Mouse (Mus musculus): ENCODE results near the gene Tars. TPM values are rescaled to one million over a fixed set of nuclear protein-coding genes. Genes with fewer than 3 reads are reported as not detected.

Tars gene
- polyA plus RNA-seq, 1 experiment, result 4.8 TPM

GRCm38 (mm10) chr15:11382585-11382984 lies 16.9 kb downstream of the Tars start:
- Histone ChIP-seq H3K27me3 (ENCODE audit: control insufficient read depth, insufficient read depth, low read length) (no peaks in the 10 kb centered on the region), H3K4me3 (ENCODE audit: control insufficient read depth, low read depth, low read length) (no peak overlapping the region), H3K36me3 (ENCODE audit: control insufficient read depth, insufficient read depth, low read length) (peaks cover 4% of the 10 kb centered on the region; the same call in 1 of the 2 replicates), H3K27ac (ENCODE audit: control insufficient read depth, insufficient read depth, low read depth, low read length) (no peak overlapping the region), H3K4me1 (ENCODE audit: control insufficient read depth, insufficient read depth, low read length) (no peaks in the 10 kb centered on the region)
- TF ChIP-seq POLR2A (IDR thresholded peaks at IDR 0.05; ENCODE audit: control insufficient read depth, low read depth, low read length) (no peak), CTCF (IDR thresholded peaks at IDR 0.05; ENCODE audit: control insufficient read depth, insufficient read depth, insufficient replicate concordance, low read depth, low read length) (no peak)

GRCm38 (mm10) chr15:11380616-11381015 lies 18.8 kb downstream of the Tars start:
- Histone ChIP-seq H3K4me1 (ENCODE audit: control insufficient read depth, insufficient read depth, low read length) (no peaks in the 10 kb centered on the region), H3K27ac (ENCODE audit: control insufficient read depth, insufficient read depth, low read depth, low read length) (no peak overlapping the region), H3K36me3 (ENCODE audit: control insufficient read depth, insufficient read depth, low read length) (peaks cover 4% of the 10 kb centered on the region; the same call in 1 of the 2 replicates), H3K4me3 (ENCODE audit: control insufficient read depth, low read depth, low read length) (no peak overlapping the region), H3K27me3 (ENCODE audit: control insufficient read depth, insufficient read depth, low read length) (no peaks in the 10 kb centered on the region)
- TF ChIP-seq CTCF (IDR thresholded peaks at IDR 0.05; ENCODE audit: control insufficient read depth, insufficient read depth, insufficient replicate concordance, low read depth, low read length), result no peak
- TF ChIP-seq POLR2A (IDR thresholded peaks at IDR 0.05; ENCODE audit: control insufficient read depth, low read depth, low read length), result no peak

- Histone ChIP-seq H3K27ac (ENCODE audit: control insufficient read depth, insufficient read depth, low read depth, low read length) (no peak overlapping the region), H3K4me3 (ENCODE audit: control insufficient read depth, low read depth, low read length) (no peak overlapping the region), H3K27me3 (ENCODE audit: control insufficient read depth, insufficient read depth, low read length) (no peaks in the 10 kb centered on the region), H3K36me3 (ENCODE audit: control insufficient read depth, insufficient read depth, low read length) (peaks cover 4% of the 10 kb centered on the region; the same call in 1 of the 2 replicates), H3K4me1 (ENCODE audit: control insufficient read depth, insufficient read depth, low read length) (no peaks in the 10 kb centered on the region)
- TF ChIP-seq CTCF (IDR thresholded peaks at IDR 0.05; ENCODE audit: control insufficient read depth, insufficient read depth, insufficient replicate concordance, low read depth, low read length), result no peak
Observed at GRCm38 (mm10) chr15:11380087-11380530, 19.4 kb downstream of the Tars start.

- Histone ChIP-seq H3K27ac (ENCODE audit: control insufficient read depth, insufficient read depth, low read depth, low read length) (no peak overlapping the region), H3K4me1 (ENCODE audit: control insufficient read depth, insufficient read depth, low read length) (no peaks in the 10 kb centered on the region), H3K36me3 (ENCODE audit: control insufficient read depth, insufficient read depth, low read length) (peaks cover 4% of the 10 kb centered on the region; the same call in 1 of the 2 replicates), H3K4me3 (ENCODE audit: control insufficient read depth, low read depth, low read length) (no peak overlapping the region), H3K27me3 (ENCODE audit: control insufficient read depth, insufficient read depth, low read length) (no peaks in the 10 kb centered on the region)
- no peak for TF ChIP-seq CTCF (IDR thresholded peaks at IDR 0.05; ENCODE audit: control insufficient read depth, insufficient read depth, insufficient replicate concordance, low read depth, low read length)
- TF ChIP-seq POLR2A (IDR thresholded peaks at IDR 0.05; ENCODE audit: control insufficient read depth, low read depth, low read length), result no peak
Observed at GRCm38 (mm10) chr15:11379431-11380086, 19.9 kb downstream of the Tars start.

GRCm38 (mm10) chr15:11370477-11371085 lies 28.9 kb downstream of the Tars start:
- Histone ChIP-seq H3K4me1 (ENCODE audit: control insufficient read depth, insufficient read depth, low read length) (no peaks in the 10 kb centered on the region), H3K27ac (ENCODE audit: control insufficient read depth, insufficient read depth, low read depth, low read length) (no peak overlapping the region), H3K4me3 (ENCODE audit: control insufficient read depth, low read depth, low read length) (no peak overlapping the region), H3K27me3 (ENCODE audit: control insufficient read depth, insufficient read depth, low read length) (no peaks in the 10 kb centered on the region), H3K36me3 (ENCODE audit: control insufficient read depth, insufficient read depth, low read length) (no peaks in the 10 kb centered on the region)
- no peak for TF ChIP-seq POLR2A (IDR thresholded peaks at IDR 0.05; ENCODE audit: control insufficient read depth, low read depth, low read length)
- no peak for TF ChIP-seq CTCF (IDR thresholded peaks at IDR 0.05; ENCODE audit: control insufficient read depth, insufficient read depth, insufficient replicate concordance, low read depth, low read length)

- Histone ChIP-seq H3K4me1 (ENCODE audit: control insufficient read depth, insufficient read depth, low read length) (no peaks in the 10 kb centered on the region), H3K27ac (ENCODE audit: control insufficient read depth, insufficient read depth, low read depth, low read length) (no peak overlapping the region), H3K36me3 (ENCODE audit: control insufficient read depth, insufficient read depth, low read length) (no peaks in the 10 kb centered on the region), H3K4me3 (ENCODE audit: control insufficient read depth, low read depth, low read length) (no peak overlapping the region), H3K27me3 (ENCODE audit: control insufficient read depth, insufficient read depth, low read length) (no peaks in the 10 kb centered on the region)
- TF ChIP-seq POLR2A (IDR thresholded peaks at IDR 0.05; ENCODE audit: control insufficient read depth, low read depth, low read length), result no peak
- TF ChIP-seq CTCF (IDR thresholded peaks at IDR 0.05; ENCODE audit: control insufficient read depth, insufficient read depth, insufficient replicate concordance, low read depth, low read length), result no peak
Observed at GRCm38 (mm10) chr15:11369572-11369971, 29.9 kb downstream of the Tars start.

- H3K36me3 ChIP-seq (ENCODE audit: control insufficient read depth, insufficient read depth, low read length), result no peaks in the 10 kb centered on the region
- no peaks in the 10 kb centered on the region for H3K27me3 ChIP-seq (ENCODE audit: control insufficient read depth, insufficient read depth, low read length)
- H3K4me3 ChIP-seq (ENCODE audit: control insufficient read depth, low read depth, low read length), result no peak overlapping the region
- TF ChIP-seq CTCF (IDR thresholded peaks at IDR 0.05; ENCODE audit: control insufficient read depth, insufficient read depth, insufficient replicate concordance, low read depth, low read length), result no peak
- TF ChIP-seq POLR2A (IDR thresholded peaks at IDR 0.05; ENCODE audit: control insufficient read depth, low read depth, low read length), result no peak
- H3K4me1 ChIP-seq (ENCODE audit: control insufficient read depth, insufficient read depth, low read length), result no peaks in the 10 kb centered on the region
- no peak overlapping the region for H3K27ac ChIP-seq (ENCODE audit: control insufficient read depth, insufficient read depth, low read depth, low read length)
Observed at GRCm38 (mm10) chr15:11364795-11365194, 34.7 kb downstream of the Tars start.
